Mouse (Mus musculus) ES-E14 (cell line): ENCODE measurements around the gene Abcc3.

Experiments used
- HCFC1 ChIP-seq: IDR thresholded peaks from 2 replicates; pipeline ENCODE4 v1.6.1; 2012; ENCODE audit warnings: low read length, inconsistent platforms, borderline replicate concordance; ENCODE audit not compliant: insufficient read depth
- MAFK ChIP-seq: IDR thresholded peaks from 2 replicates; pipeline ENCODE4 v1.6.1; 2014; ENCODE audit warnings: mild to moderate bottlenecking, low read depth, low read length, inconsistent platforms; ENCODE audit not compliant: insufficient read depth
- ZC3H11A ChIP-seq: IDR thresholded peaks from 2 replicates; pipeline ENCODE4 v1.6.1; 2012; ENCODE audit warnings: low read depth, mild to moderate bottlenecking, inconsistent platforms, low read length, borderline replicate concordance
- ZNF384 ChIP-seq: IDR thresholded peaks from 2 replicates; pipeline ENCODE4 v1.6.1; 2012; ENCODE audit warnings: low read depth, low read length, inconsistent platforms

GRCm38 (mm10) chr11:94419004-94419727 lies 26.4 kb upstream of the Abcc3 start:
- TF ChIP-seq HCFC1 (no peak), ZC3H11A (no peak), ZNF384 (no peak), MAFK (no peak)
